Mouse (Mus musculus) cortical plate, adult 2 months (tissue): Measurements from ENCODE around the gene Clhc1.

ENCODE experiments used
- CTCF ChIP-seq: fragments of 200-500 bp; IDR thresholded peaks from 2 replicates; pipeline ENCODE4 v1.5.1; 2011; ENCODE audit warnings: mild to moderate bottlenecking, control low read depth, low read length; ENCODE audit not compliant: insufficient read depth; ENCODE audit errors: extremely low read depth
- POLR2A ChIP-seq: fragments of 200-500 bp; IDR thresholded peaks from 2 replicates; pipeline ENCODE4 v1.6.1; 2011; ENCODE audit warnings: mild to moderate bottlenecking, low read length, control low read depth; ENCODE audit not compliant: insufficient read depth; ENCODE audit errors: extremely low read depth

GRCm38 (mm10) chr11:29614217-29614924 is 66.6 kb downstream of the Clhc1 start:
- TF ChIP-seq CTCF (no peak), POLR2A (no peak)
